Mouse (Mus musculus): ENCODE results near the gene Tmem121. TPM values are rescaled to one million over a fixed set of nuclear protein-coding genes. Genes with fewer than 3 reads are reported as not detected.
A peak's percentile ranks its signal among the peaks of the same experiment; 100 is the strongest.

The Tmem121 gene
- polyA plus RNA-seq, 1 experiment from 2014 or later: 1.5 TPM

GRCm38 (mm10) chr12:113146112-113147057 lies 39.3 kb upstream of the Tmem121 start, which contains the start of gene Crip1:
Gene Crip1, plus strand, starts transcription at chr12:113146316.
- Histone ChIP-seq H3K27me3 (ENCODE audit: control insufficient read depth, insufficient read depth, low read length) (no peaks in the 10 kb centered on the region), H3K36me3 (ENCODE audit: control insufficient read depth, insufficient read depth, low read length) (peaks cover 11% of the 10 kb centered on the region), H3K4me2 (peak within 1 kb of the TSS; percentile 48), H3K9ac (ENCODE audit: low read depth, low read length) (peak within 1 kb of the TSS; percentile 56), H3K9me3 (replicated peaks; ENCODE audit: control insufficient read depth, low read length) (no peaks in the 10 kb centered on the region), H3K4me3 (ENCODE audit: low read depth, low read length) (peak within 1 kb of the TSS; percentile 18), H3K27ac (ENCODE audit: low read depth, low read length) (peak within 1 kb of the TSS; percentile 58), H3K4me1 (ENCODE audit: control insufficient read depth, insufficient read depth, low read length) (peaks cover 64% of the 10 kb centered on the region)
- 10% methylated on average over 45 of the region's 45 CpGs for WGBS (ENCODE audit: insufficient replicate concordance)
- ATAC-seq (replicated peaks; ENCODE audit: insufficient number of reproducible peaks, low FRiP score, low TSS enrichment): no peak

GRCm38 (mm10) chr12:113147481-113147880 lies 38.2 kb upstream of the Tmem121 start:
- WGBS (ENCODE audit: insufficient replicate concordance): 67% methylated on average over 8 of the region's 8 CpGs
- Histone ChIP-seq H3K4me1 (ENCODE audit: control insufficient read depth, insufficient read depth, low read length) (peaks cover 60% of the 10 kb centered on the region), H3K4me2 (no peak overlapping the region), H3K4me3 (ENCODE audit: low read depth, low read length) (no peak overlapping the region), H3K27me3 (ENCODE audit: control insufficient read depth, insufficient read depth, low read length) (no peaks in the 10 kb centered on the region), H3K9ac (ENCODE audit: low read depth, low read length) (no peak overlapping the region), H3K27ac (ENCODE audit: low read depth, low read length) (peak overlapping the region; percentile 8), H3K36me3 (ENCODE audit: control insufficient read depth, insufficient read depth, low read length) (peaks cover 11% of the 10 kb centered on the region), H3K9me3 (replicated peaks; ENCODE audit: control insufficient read depth, low read length) (no peaks in the 10 kb centered on the region)
- ATAC-seq (replicated peaks; ENCODE audit: insufficient number of reproducible peaks, low FRiP score, low TSS enrichment): no peak

- no peak overlapping the region for H3K27ac ChIP-seq (ENCODE audit: low read depth, low read length)
- H3K27me3 ChIP-seq (ENCODE audit: control insufficient read depth, insufficient read depth, low read length): no peaks in the 10 kb centered on the region
- H3K4me1 ChIP-seq (ENCODE audit: control insufficient read depth, insufficient read depth, low read length): peaks cover 56% of the 10 kb centered on the region
- no peak for ATAC-seq (replicated peaks; ENCODE audit: insufficient number of reproducible peaks, low FRiP score, low TSS enrichment)
- H3K4me3 ChIP-seq (ENCODE audit: low read depth, low read length): no peak overlapping the region
- WGBS (ENCODE audit: insufficient replicate concordance): 30% methylated on average over 16 of the region's 16 CpGs
- H3K4me2 ChIP-seq: no peak overlapping the region
- peaks cover 11% of the 10 kb centered on the region for H3K36me3 ChIP-seq (ENCODE audit: control insufficient read depth, insufficient read depth, low read length)
- H3K9me3 ChIP-seq (replicated peaks; ENCODE audit: control insufficient read depth, low read length): no peaks in the 10 kb centered on the region
- no peak overlapping the region for H3K9ac ChIP-seq (ENCODE audit: low read depth, low read length)
Measured at GRCm38 (mm10) chr12:113148381-113149035, 37.2 kb upstream of the Tmem121 start.

GRCm38 (mm10) chr12:113149341-113149740 lies 36.4 kb upstream of the Tmem121 start:
- no peaks in the 10 kb centered on the region for H3K9me3 ChIP-seq (replicated peaks; ENCODE audit: control insufficient read depth, low read length)
- H3K27ac ChIP-seq (ENCODE audit: low read depth, low read length): no peak overlapping the region
- H3K4me2 ChIP-seq: no peak overlapping the region
- no peak overlapping the region for H3K4me3 ChIP-seq (ENCODE audit: low read depth, low read length)
- H3K27me3 ChIP-seq (ENCODE audit: control insufficient read depth, insufficient read depth, low read length): no peaks in the 10 kb centered on the region
- H3K9ac ChIP-seq (ENCODE audit: low read depth, low read length): no peak overlapping the region
- ATAC-seq (replicated peaks; ENCODE audit: insufficient number of reproducible peaks, low FRiP score, low TSS enrichment): no peak
- 66% methylated on average over 4 of the region's 4 CpGs for WGBS (ENCODE audit: insufficient replicate concordance)
- H3K4me1 ChIP-seq (ENCODE audit: control insufficient read depth, insufficient read depth, low read length): peaks cover 48% of the 10 kb centered on the region
- H3K36me3 ChIP-seq (ENCODE audit: control insufficient read depth, insufficient read depth, low read length): peaks cover 9% of the 10 kb centered on the region

- Histone ChIP-seq H3K9ac (ENCODE audit: low read depth, low read length) (no peak overlapping the region), H3K4me2 (no peak overlapping the region), H3K4me3 (ENCODE audit: low read depth, low read length) (no peak overlapping the region), H3K36me3 (ENCODE audit: control insufficient read depth, insufficient read depth, low read length) (peaks cover 5% of the 10 kb centered on the region), H3K27me3 (ENCODE audit: control insufficient read depth, insufficient read depth, low read length) (no peaks in the 10 kb centered on the region), H3K4me1 (ENCODE audit: control insufficient read depth, insufficient read depth, low read length) (peaks cover 45% of the 10 kb centered on the region), H3K27ac (ENCODE audit: low read depth, low read length) (no peak overlapping the region), H3K9me3 (replicated peaks; ENCODE audit: control insufficient read depth, low read length) (no peaks in the 10 kb centered on the region)
- WGBS (ENCODE audit: insufficient replicate concordance): 73% methylated on average over 3 of the region's 3 CpGs
- no peak for ATAC-seq (replicated peaks; ENCODE audit: insufficient number of reproducible peaks, low FRiP score, low TSS enrichment)
Measured at GRCm38 (mm10) chr12:113149896-113150295, 35.8 kb upstream of the Tmem121 start.

GRCm38 (mm10) chr12:113150591-113150990 lies 35.1 kb upstream of the Tmem121 start:
- no peak for ATAC-seq (replicated peaks; ENCODE audit: insufficient number of reproducible peaks, low FRiP score, low TSS enrichment)
- H3K36me3 ChIP-seq (ENCODE audit: control insufficient read depth, insufficient read depth, low read length): no peaks in the 10 kb centered on the region
- no peak overlapping the region for H3K27ac ChIP-seq (ENCODE audit: low read depth, low read length)
- peak overlapping the region; percentile 83; the same call in 1 of the 2 replicates for H3K4me2 ChIP-seq
- H3K4me1 ChIP-seq (ENCODE audit: control insufficient read depth, insufficient read depth, low read length): peaks cover 47% of the 10 kb centered on the region
- no peaks in the 10 kb centered on the region for H3K9me3 ChIP-seq (replicated peaks; ENCODE audit: control insufficient read depth, low read length)
- H3K4me3 ChIP-seq (ENCODE audit: low read depth, low read length): no peak overlapping the region
- no peaks in the 10 kb centered on the region for H3K27me3 ChIP-seq (ENCODE audit: control insufficient read depth, insufficient read depth, low read length)
- 61% methylated on average over 4 of the region's 4 CpGs for WGBS (ENCODE audit: insufficient replicate concordance)
- H3K9ac ChIP-seq (ENCODE audit: low read depth, low read length): no peak overlapping the region

GRCm38 (mm10) chr12:113151046-113151445 lies 34.7 kb upstream of the Tmem121 start:
- H3K36me3 ChIP-seq (ENCODE audit: control insufficient read depth, insufficient read depth, low read length): no peaks in the 10 kb centered on the region
- H3K9me3 ChIP-seq (replicated peaks; ENCODE audit: control insufficient read depth, low read length): no peaks in the 10 kb centered on the region
- peaks cover 44% of the 10 kb centered on the region for H3K4me1 ChIP-seq (ENCODE audit: control insufficient read depth, insufficient read depth, low read length)
- no peaks in the 10 kb centered on the region for H3K27me3 ChIP-seq (ENCODE audit: control insufficient read depth, insufficient read depth, low read length)
- H3K4me2 ChIP-seq: peak overlapping the region; percentile 83
- no peak for ATAC-seq (replicated peaks; ENCODE audit: insufficient number of reproducible peaks, low FRiP score, low TSS enrichment)
- no peak overlapping the region for H3K9ac ChIP-seq (ENCODE audit: low read depth, low read length)
- no peak overlapping the region for H3K27ac ChIP-seq (ENCODE audit: low read depth, low read length)
- 0 out of 2 replicates have a peak overlapping the region, but pooled peaks have one; percentile 59 for H3K4me3 ChIP-seq (ENCODE audit: low read depth, low read length)
- WGBS (ENCODE audit: insufficient replicate concordance): 57% methylated on average over 8 of the region's 8 CpGs

- under 1% methylated on average over 36 of the region's 36 CpGs for WGBS (ENCODE audit: insufficient replicate concordance)
Measured at GRCm38 (mm10) chr12:113151661-113152271, 34.0 kb upstream of the Tmem121 start.

More at GRCm38 (mm10) chr12:113151661-113152271, 34.0 kb upstream of the Tmem121 start:
- no peak for ATAC-seq (replicated peaks; ENCODE audit: insufficient number of reproducible peaks, low FRiP score, low TSS enrichment)
- Histone ChIP-seq H3K4me3 (ENCODE audit: low read depth, low read length) (peak overlapping the region; percentile 59), H3K4me2 (peak overlapping the region; percentile 83), H3K4me1 (ENCODE audit: control insufficient read depth, insufficient read depth, low read length) (peaks cover 39% of the 10 kb centered on the region), H3K9me3 (replicated peaks; ENCODE audit: control insufficient read depth, low read length) (no peaks in the 10 kb centered on the region), H3K27me3 (ENCODE audit: control insufficient read depth, insufficient read depth, low read length) (no peaks in the 10 kb centered on the region), H3K27ac (ENCODE audit: low read depth, low read length) (no peak overlapping the region), H3K9ac (ENCODE audit: low read depth, low read length) (peak overlapping the region; percentile 71), H3K36me3 (ENCODE audit: control insufficient read depth, insufficient read depth, low read length) (no peaks in the 10 kb centered on the region)
